Mouse (Mus musculus): ENCODE data around the gene Hoxa11. TPM values are rescaled to one million over a fixed set of nuclear protein-coding genes. Genes with fewer than 3 reads are reported as not detected.

The Hoxa11 gene
- polyA plus RNA-seq (2012; rRNA removed): 0.04 and 0.21 TPM in 2 replicates

DNA sequence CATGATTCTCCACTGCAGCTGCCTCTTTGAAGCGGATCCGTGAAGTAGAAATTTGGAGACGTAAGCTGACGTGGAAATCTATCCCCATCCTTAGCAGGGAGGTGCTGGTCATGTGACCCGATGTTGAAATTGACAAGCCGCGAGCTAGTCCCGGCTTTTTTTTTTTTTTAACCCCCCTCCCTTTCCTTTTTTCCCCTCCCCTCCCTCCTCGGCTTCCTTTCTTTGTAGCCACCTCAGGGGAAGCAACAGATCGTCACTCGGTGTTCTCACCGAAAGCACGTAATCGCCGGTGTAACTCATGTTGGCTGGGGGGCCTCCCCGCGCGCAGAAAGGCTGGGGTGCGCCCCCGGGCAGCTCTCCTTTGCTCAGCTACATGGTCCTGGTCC, at the start of gene Hoxa11:
Gene Hoxa11, minus strand, starts transcription at position 54 of the 386 bp plus-strand sequence.
- DNase-seq (ENCODE audit: extremely low spot score in 1 of 2, low spot score in 1 of 2): no peak

DNA sequence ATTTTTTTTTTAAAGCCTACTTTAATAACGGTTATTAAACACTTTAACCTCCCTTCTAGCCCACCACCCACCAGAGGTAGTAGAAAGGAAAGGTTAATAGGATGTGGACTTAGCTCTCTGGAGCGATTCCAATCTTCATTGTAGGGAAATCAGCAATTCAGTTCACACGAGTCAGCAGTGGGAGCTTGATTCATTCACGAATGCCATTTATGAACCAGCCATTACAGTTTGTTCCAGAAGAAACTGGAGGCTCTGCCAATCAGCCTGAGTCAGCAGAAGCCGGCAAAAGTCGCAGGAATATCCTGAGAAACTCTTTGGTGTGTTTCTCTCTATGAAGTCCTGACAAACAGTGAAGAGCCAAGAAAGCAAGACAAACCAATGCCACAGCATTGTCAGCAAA, 49.0 kb upstream of the Hoxa11 start:
- DNase-seq (ENCODE audit: extremely low spot score in 1 of 2, low spot score in 1 of 2): no peak

DNA sequence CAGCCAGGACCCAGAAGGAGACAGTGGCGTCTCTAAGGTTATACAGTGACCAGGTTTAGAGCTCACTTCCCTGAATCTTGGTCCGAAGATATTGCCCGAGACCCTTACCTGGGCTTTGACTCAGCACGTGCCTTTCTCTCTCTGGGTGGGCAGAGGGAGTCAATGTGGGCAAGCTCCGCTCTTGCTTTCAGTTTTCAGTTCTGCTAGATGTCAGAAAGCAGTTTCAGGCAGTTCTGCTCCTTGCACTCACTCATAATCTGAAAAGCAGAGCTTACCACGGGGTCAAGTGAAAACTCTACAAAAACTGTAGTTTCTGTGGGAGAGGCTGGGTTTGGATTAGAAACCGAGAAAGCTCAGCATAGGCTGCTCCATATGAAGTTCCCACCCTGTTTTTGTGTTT, 46.7 kb upstream of the Hoxa11 start:
- DNase-seq (ENCODE audit: extremely low spot score in 1 of 2, low spot score in 1 of 2): no peak

DNA sequence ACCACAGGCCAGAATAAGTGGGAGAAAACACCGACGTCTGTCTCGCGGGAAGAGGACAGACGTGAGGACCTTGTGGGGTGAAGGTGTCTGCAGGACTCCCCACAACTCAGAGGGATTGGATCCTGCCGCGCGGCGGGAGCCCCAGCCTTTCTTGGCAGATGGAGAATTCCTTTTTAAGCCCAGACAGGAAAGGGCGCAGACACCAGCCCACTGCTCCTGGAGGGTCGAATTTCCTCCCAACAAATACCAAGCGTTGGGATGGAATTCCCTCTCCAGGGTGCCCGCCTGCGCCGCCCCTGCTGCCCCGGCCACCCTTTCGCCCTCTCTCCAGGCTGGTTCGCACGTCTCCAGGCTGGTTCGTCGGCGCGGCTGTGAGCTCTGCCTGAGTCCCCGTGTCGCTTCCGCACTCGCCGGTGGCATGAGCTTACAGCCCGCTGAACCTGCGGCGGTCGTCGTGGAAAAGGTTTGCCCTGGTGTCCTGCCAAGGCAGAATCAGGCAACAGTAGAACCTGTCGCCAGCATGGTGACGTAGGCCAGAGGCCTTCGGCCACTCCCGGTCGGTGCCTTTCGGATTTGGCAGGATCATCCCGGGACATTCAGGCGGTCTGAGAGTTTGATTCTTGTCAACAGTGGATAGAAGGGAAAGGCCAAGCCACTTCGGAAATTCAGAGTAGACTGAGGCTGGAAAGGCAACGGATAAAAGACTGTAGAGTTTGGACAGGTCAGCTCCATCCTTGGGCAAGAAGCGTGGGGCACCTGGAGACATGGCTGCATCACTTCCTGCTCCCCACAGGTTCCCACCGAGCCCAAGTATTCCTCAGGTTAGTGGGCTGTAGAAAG, 45.6 kb upstream of the Hoxa11 start:
- no peak for DNase-seq (ENCODE audit: extremely low spot score in 1 of 2, low spot score in 1 of 2)

DNA sequence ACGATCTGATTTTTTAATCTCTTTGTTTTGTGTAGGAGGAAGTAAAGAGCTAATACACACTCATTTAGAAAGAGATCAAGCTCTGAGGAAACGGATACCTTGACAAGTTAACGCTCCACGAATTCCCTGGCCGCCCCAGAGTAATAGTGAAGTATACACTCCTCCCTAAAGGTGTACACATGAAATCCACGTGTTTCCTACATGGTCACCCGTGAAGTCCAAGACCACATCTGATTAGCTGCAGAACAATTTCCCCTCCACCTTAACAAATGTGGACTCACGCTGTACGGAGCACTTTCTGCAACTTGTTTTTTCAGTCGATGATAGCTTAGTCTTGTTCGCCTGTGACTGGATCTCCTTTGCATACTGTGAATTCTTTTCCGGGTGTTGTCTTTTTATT, 44.6 kb upstream of the Hoxa11 start:
- DNase-seq (ENCODE audit: extremely low spot score in 1 of 2, low spot score in 1 of 2): no peak

DNA sequence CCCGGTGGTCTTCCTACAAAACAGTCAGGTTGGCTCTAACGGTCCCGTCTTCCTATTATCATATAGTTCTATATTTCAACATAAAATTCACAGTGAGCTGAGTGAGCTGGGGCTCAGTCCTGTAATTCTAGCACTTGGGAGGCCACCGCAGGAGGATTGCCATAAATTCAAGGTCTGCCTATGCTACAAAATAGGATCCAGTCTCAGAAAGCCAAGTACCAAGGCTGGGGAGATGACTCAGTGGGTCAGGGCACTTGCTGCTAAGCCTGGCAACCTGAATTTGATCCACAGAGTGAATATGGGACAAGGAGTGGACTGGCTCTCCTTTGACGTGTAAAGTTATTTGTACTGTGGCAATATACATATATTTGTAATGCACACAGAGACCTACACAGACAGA, 38.3 kb upstream of the Hoxa11 start:
- DNase-seq (ENCODE audit: extremely low spot score in 1 of 2, low spot score in 1 of 2): no peak

- no peak for DNase-seq (ENCODE audit: extremely low spot score in 1 of 2, low spot score in 1 of 2)
Observed at GRCm38 (mm10) chr6:52281084-52281483, 35.5 kb upstream of the Hoxa11 start.

DNA sequence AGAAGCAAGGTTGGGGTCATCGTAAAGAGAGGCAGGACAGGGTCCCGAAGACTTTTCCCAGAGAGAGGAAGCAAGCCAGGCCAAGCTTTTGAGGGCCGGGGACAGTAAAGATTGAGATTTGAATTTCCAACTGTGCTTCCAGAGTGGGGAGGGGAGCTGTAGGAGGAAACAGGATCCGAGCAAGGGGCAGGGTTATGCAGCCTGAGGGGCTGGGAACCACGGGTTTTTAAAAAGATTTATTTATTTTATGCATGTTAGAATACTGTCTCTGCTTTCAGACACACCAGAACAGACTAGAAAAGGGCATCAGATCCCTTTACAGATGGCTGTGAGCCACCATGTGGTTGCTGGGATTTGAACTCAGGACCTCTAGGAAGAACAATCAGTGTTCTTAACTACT, 31.3 kb upstream of the Hoxa11 start:
- no peak for DNase-seq (ENCODE audit: extremely low spot score in 1 of 2, low spot score in 1 of 2)

DNA sequence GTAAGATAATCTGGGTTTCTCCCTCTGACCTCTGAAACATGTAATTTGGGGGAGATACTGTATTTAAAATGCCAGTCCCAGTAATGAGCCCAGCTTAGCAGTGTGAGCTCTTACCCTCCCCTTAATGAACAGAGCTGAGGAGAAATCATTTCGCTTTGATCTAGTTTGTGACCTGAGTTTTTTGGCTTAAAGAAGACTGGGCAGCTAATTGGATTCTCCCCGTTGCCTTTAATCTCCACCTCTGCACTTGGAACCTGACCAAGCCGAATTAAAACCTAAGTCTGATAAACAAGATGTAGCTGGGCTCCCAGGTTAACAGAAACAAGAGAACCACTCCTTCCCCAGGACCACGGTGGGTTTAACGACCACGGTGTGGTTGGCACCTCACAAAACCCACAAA, 30.8 kb upstream of the Hoxa11 start:
- no peak for DNase-seq (ENCODE audit: extremely low spot score in 1 of 2, low spot score in 1 of 2)

DNA sequence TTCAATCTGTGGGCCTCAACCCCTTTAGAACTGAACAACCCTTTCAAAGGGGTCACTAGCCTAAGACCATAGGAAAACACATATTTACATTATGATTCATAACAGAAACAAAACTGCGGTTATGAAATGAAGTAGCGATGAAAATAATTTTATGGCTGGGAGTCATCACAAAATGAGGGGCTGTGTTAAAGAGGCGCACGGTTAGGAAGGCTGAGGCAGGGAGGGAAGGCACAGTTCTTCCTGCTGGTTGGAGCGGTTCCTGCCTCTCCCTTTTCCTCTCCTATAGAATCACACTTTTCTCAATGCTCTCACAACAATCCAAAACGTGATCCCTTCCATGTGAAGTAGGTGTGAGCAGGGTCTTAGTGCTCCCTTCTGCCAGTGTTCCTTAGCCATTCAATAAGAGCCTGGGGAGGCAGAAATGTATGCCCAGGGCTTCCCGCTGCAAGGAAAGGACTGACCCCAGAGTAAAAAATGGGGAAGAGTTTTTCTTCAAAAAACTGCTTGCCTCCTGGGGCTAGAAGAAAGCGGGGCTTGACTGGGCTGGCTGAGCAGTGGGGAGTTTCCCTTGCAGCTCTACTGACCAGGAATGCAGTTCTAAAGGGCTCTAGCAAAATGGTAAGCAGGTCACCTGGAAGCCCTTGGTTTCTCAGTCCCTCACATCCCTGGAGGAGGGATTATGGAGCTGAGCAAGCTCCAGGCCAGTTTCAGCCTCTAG, 30.1 kb upstream of the Hoxa11 start:
- DNase-seq (ENCODE audit: extremely low spot score in 1 of 2, low spot score in 1 of 2): no peak

DNA sequence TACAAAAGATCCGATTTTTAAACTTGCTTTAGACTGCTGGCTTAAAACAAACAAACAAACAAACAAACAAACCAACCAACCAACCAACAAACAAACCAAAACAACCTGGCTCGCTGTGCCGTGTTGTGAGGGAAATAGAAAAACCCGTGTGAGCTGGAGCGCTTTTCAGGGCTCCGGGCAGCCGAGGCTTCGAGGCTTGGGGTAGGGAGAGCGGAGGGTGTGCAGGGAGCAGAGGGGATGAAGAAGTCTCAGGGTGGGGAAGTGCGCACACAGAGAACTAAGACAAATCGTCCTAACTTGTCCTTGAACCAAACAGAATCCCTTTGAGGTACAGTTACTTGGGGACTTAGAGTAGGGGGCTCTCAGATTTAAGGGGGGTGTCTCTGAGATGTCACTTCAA, 29.0 kb upstream of the Hoxa11 start:
- no peak for DNase-seq (ENCODE audit: extremely low spot score in 1 of 2, low spot score in 1 of 2)

DNA sequence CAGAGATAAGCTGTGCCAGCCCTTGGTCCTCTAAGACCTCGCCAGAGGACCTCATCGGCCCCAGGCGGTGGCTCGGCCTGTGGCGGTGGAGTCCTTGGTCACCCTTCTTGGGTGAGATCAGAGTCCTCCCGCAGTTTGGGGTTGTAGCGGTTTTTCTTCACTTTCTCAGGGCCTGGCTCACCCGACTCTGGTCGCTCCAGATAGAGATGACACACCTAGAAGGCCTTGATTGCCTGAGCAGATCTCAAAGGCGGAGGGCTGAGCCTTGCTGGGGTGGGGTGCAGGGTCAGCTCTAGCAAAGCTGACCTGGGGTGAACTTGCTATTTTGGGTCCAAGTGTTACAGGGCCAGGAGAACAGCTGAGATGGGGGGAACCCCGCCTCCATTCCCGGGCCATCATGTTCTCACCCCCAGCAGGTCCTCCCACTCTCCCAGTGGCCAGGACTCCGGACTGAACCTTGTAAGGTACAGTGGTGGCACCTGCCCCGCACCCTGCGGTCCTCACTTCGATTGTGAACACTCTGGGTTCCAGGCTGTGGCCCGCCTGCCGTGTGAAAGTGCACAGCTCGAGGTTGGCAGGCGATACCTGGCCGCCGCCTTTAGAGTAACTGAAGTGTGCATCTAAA, 28.2 kb upstream of the Hoxa11 start:
- DNase-seq (ENCODE audit: extremely low spot score in 1 of 2, low spot score in 1 of 2): no peak

- DNase-seq (ENCODE audit: extremely low spot score in 1 of 2, low spot score in 1 of 2): no peak
Observed at GRCm38 (mm10) chr6:52272766-52273655, 27.4 kb upstream of the Hoxa11 start.

GRCm38 (mm10) chr6:52270494-52271480, 25.2 kb upstream of the Hoxa11 start:
- peak; percentile 20 to 85 for DNase-seq (ENCODE audit: extremely low spot score in 1 of 2, low spot score in 1 of 2)

GRCm38 (mm10) chr6:52268756-52269155, 23.1 kb upstream of the Hoxa11 start:
- DNase-seq (ENCODE audit: extremely low spot score in 1 of 2, low spot score in 1 of 2): no peak

DNA sequence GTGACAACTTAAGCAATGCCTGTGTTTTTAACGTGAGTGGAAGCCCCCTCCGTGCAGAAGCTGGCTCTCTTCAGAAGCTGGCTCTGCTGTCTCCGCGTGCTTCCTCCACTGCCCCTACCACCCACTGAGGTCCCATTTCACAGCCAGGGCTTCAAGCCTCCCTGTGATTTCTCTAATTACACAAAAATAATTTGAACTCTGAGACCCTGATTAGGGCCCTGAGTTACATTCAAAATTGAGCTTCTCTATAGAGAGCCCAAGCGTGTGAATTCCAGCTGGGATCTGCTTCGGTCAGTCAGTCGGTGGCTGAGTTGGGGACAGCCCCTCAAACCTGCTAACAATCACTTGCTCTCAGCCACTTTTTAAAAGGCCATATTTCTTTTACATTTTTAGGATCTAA, 22.7 kb upstream of the Hoxa11 start:
- no peak for DNase-seq (ENCODE audit: extremely low spot score in 1 of 2, low spot score in 1 of 2)

GRCm38 (mm10) chr6:52267691-52268090, 22.1 kb upstream of the Hoxa11 start:
- no peak for DNase-seq (ENCODE audit: extremely low spot score in 1 of 2, low spot score in 1 of 2)

DNA sequence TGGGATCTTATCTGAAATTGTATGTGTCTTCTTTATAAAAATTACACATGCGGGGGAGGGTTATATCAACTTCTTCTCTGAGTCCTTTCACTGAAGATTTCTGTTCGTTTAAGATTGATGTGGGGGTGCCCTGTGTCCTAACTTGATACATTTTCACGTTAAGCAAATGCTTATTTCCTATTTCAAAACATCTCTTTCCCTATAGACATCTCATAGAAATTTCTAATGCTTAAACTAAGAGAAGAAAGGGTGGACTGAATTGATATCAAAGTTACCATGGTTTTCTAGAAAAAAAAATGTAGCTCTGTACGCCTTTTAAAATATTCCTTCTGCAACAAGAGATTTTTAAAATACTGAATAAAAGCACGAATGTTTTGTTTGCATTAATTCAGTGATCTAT, 21.6 kb upstream of the Hoxa11 start:
- DNase-seq (ENCODE audit: extremely low spot score in 1 of 2, low spot score in 1 of 2): no peak

- no peak for DNase-seq (ENCODE audit: extremely low spot score in 1 of 2, low spot score in 1 of 2)
Observed at GRCm38 (mm10) chr6:52266666-52266985, 21.0 kb upstream of the Hoxa11 start.

Measured in frontal cortex, adult 2 months (tissue).